Mouse (Mus musculus): ENCODE results near the gene Rrnad1. TPM values are rescaled to one million over a fixed set of nuclear protein-coding genes. Genes with fewer than 3 reads are reported as not detected.

Gene Rrnad1
- polyA plus RNA-seq, 1 experiment from 2014 or later: 14.4 TPM

Other genes with a start within 250 kb of the Rrnad1 start
- 0.12 and 0.32 TPM in 2 replicates for gene Lrrc71, start 182.1 kb downstream of the Rrnad1 start, polyA plus RNA-seq (2014; fragmentation: Nextera tagmentation; extraction: Ambion mirVana)
- 0.15 and 0.18 TPM in 2 replicates for gene Ntrk1, start 135.6 kb downstream of the Rrnad1 start, polyA plus RNA-seq (2014; fragmentation: Nextera tagmentation; extraction: Ambion mirVana)
- 0.08 TPM in 1 of 2 replicates, not detected in the other for gene Insrr, start 133.8 kb downstream of the Rrnad1 start, polyA plus RNA-seq (2014; fragmentation: Nextera tagmentation; extraction: Ambion mirVana)
- gene Pear1, start 106.4 kb downstream of the Rrnad1 start, polyA plus RNA-seq (2014; fragmentation: Nextera tagmentation; extraction: Ambion mirVana): 16.2 and 17.0 TPM in 2 replicates
- gene Sh2d2a, start 84.0 kb downstream of the Rrnad1 start, polyA plus RNA-seq (2014; fragmentation: Nextera tagmentation; extraction: Ambion mirVana): 0.15 TPM in 1 of 2 replicates, not detected in the other
- gene Prcc, start 45.1 kb downstream of the Rrnad1 start, polyA plus RNA-seq (2014; fragmentation: Nextera tagmentation; extraction: Ambion mirVana): 10.1 and 11.7 TPM in 2 replicates
- gene Hdgf, start 24.4 kb downstream of the Rrnad1 start, polyA plus RNA-seq (2014; fragmentation: Nextera tagmentation; extraction: Ambion mirVana): 148 and 154 TPM in 2 replicates
- 64.1 and 67.9 TPM in 2 replicates for gene Mrpl24, start 11.2 kb downstream of the Rrnad1 start, polyA plus RNA-seq (2014; fragmentation: Nextera tagmentation; extraction: Ambion mirVana)
- 18.5 and 19.3 TPM in 2 replicates for gene Isg20l2, start 403 bp downstream of the Rrnad1 start, polyA plus RNA-seq (2014; fragmentation: Nextera tagmentation; extraction: Ambion mirVana)
- 1.6 and 2.4 TPM in 2 replicates for gene Crabp2, start 17.9 kb upstream of the Rrnad1 start, polyA plus RNA-seq (2014; fragmentation: Nextera tagmentation; extraction: Ambion mirVana)
- 9.8 and 10.7 TPM in 2 replicates for gene Nes, start 40.4 kb upstream of the Rrnad1 start, polyA plus RNA-seq (2014; fragmentation: Nextera tagmentation; extraction: Ambion mirVana)
- 0.31 TPM in 1 of 2 replicates, not detected in the other for gene Bcan, start 69.5 kb upstream of the Rrnad1 start, polyA plus RNA-seq (2014; fragmentation: Nextera tagmentation; extraction: Ambion mirVana)
- 0.58 TPM in 1 of 2 replicates, not detected in the other for gene Hapln2, start 96.9 kb upstream of the Rrnad1 start, polyA plus RNA-seq (2014; fragmentation: Nextera tagmentation; extraction: Ambion mirVana)
- 14.7 and 16.7 TPM in 2 replicates for gene Gpatch4, start 112.4 kb upstream of the Rrnad1 start, polyA plus RNA-seq (2014; fragmentation: Nextera tagmentation; extraction: Ambion mirVana)
- gene Naxe, start 127.8 kb upstream of the Rrnad1 start, polyA plus RNA-seq (2014; fragmentation: Nextera tagmentation; extraction: Ambion mirVana): 161 and 168 TPM in 2 replicates
- gene Ttc24, start 147.6 kb upstream of the Rrnad1 start, polyA plus RNA-seq (2014; fragmentation: Nextera tagmentation; extraction: Ambion mirVana): not detected in 2 replicates
- gene Iqgap3, start 151.3 kb upstream of the Rrnad1 start, polyA plus RNA-seq (2014; fragmentation: Nextera tagmentation; extraction: Ambion mirVana): 22.8 and 26.4 TPM in 2 replicates
- 52.1 and 52.7 TPM in 2 replicates for gene Mef2d, start 211.7 kb upstream of the Rrnad1 start, polyA plus RNA-seq (2014; fragmentation: Nextera tagmentation; extraction: Ambion mirVana)